Comparison of ENCODE assay signal across 31 mouse cellular contexts in the genomic region with DNA sequence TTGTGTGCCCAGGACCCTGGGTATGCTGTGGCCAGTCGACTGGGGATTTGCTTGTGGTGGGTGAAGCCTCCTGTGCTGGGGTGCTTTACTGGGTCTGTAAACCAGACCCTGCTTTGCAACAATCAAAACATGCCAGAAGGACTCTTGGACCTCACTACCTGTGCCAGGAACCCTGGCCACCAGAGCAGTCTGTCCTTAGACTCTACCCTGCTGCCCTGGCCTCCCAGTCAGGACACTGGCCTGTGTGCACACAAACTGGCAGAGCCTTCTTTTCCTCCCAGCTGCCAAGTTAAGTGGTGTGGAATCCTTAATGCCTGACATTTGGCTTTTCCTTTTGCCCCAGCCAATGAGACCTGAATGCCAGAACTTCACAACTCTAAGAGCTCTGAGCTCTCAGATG. TPM values are rescaled to one million over a fixed set of nuclear protein-coding genes. Genes with fewer than 3 reads are reported as not detected.
DNase-seq lines count a peak whose midpoint lies in the region; ATAC-seq and TF ChIP-seq lines count a peak whose summit lies in the region.
"Had no signal": no experiment of that assay in that cellular context is flagged by ENCODE, and none has a peak within 500 bp of the region (broad histone marks: within the 10 kb centered on the region; RNA-seq: fewer than 3 reads in every experiment).

No protein-coding gene starts in this region.

- H3K4me3 ChIP-seq in liver, adult 2 months (ENCODE audit: insufficient read depth, low read depth, low read length), result peak overlapping the region; percentile 71
- H3K4me3 ChIP-seq in liver, embryonic 12.5 days, result no peak overlapping the region
- peak overlapping the region; percentile 39 for H3K4me3 ChIP-seq in intestine, embryonic 16.5 days (ENCODE audit: low read length)
- H3K4me3 ChIP-seq: forebrain, embryonic 10.5 days; heart, adult 2 months; heart, embryonic 15.5 days; hindbrain, embryonic 15.5 days; left cerebral cortex, adult 2 months; limb, embryonic 15.5 days had no signal

- no peaks in the 10 kb centered on the region; the same call in 1 of the 2 replicates for H3K9me3 ChIP-seq in liver, embryonic 12.5 days (replicated peaks)
- H3K9me3 ChIP-seq in intestine, embryonic 16.5 days (ENCODE audit: control insufficient read depth, low read length), result no peaks in the 10 kb centered on the region
- H3K9me3 ChIP-seq: heart, embryonic 15.5 days; hindbrain, embryonic 15.5 days; limb, embryonic 15.5 days had no signal

- H3K4me2 ChIP-seq in liver, embryonic 12.5 days, result no peak overlapping the region
- peak overlapping the region; percentile 39 for H3K4me2 ChIP-seq in intestine, embryonic 16.5 days (ENCODE audit: low read depth, low read length)
- H3K4me2 ChIP-seq: heart, embryonic 15.5 days; hindbrain, embryonic 15.5 days; limb, embryonic 15.5 days; lung, embryonic 14.5 days had no signal

- H3K79me2 ChIP-seq in liver, adult 2 months (ENCODE audit: control insufficient read depth, insufficient read depth, low read length), result peaks cover 8% of the 10 kb centered on the region; the same call in 1 of the 2 replicates

- no peaks in the 10 kb centered on the region for H3K27me3 ChIP-seq in liver, adult 2 months (ENCODE audit: control insufficient read depth, insufficient read depth, low read length)
- H3K27me3 ChIP-seq in liver, embryonic 12.5 days (replicated peaks), result no peaks in the 10 kb centered on the region
- no peaks in the 10 kb centered on the region for H3K27me3 ChIP-seq in intestine, embryonic 16.5 days (replicated peaks; ENCODE audit: control insufficient read depth, insufficient read depth, low read length)
- H3K27me3 ChIP-seq: heart, embryonic 15.5 days; hindbrain, embryonic 15.5 days; limb, embryonic 15.5 days had no signal

- peak; percentile 96 for DNase-seq in liver, adult 2 months (ENCODE audit: extremely low read depth, low read depth, low spot score)
- peak; percentile 89 for DNase-seq in kidney, adult 9 months
- DNase-seq in kidney, postnatal 25 days, result peak; percentile 59 to 89
- DNase-seq in thymus, postnatal 0 days (ENCODE audit: low spot score), result no peak
- DNase-seq in cerebellum, postnatal 4 days (ENCODE audit: low spot score in 2 of 2), result no peak
- DNase-seq in cerebellum, postnatal 36 days, result no peak
- DNase-seq: adrenal gland, postnatal 14 days; cerebellum, adult 9-11 months; gastrocnemius, postnatal 14 days; heart, adult 2 months; heart, postnatal 4 days; left cerebral cortex, postnatal 4 days; lung, embryonic 14.5 days; lung, postnatal 36 days; midbrain, embryonic 14.5 days; spleen, adult 18-20 months; thymus, postnatal 14 days had no signal

- peaks cover 17% of the 10 kb centered on the region for H3K4me1 ChIP-seq in liver, adult 2 months (ENCODE audit: control insufficient read depth, insufficient read depth, low read length)
- no peaks in the 10 kb centered on the region for H3K4me1 ChIP-seq in liver, embryonic 12.5 days
- no peaks in the 10 kb centered on the region for H3K4me1 ChIP-seq in intestine, embryonic 16.5 days (ENCODE audit: control insufficient read depth, insufficient read depth, low read length)
- H3K4me1 ChIP-seq: forebrain, embryonic 10.5 days; heart, embryonic 15.5 days; hindbrain, embryonic 15.5 days; limb, embryonic 15.5 days had no signal

- 6% methylated on average over 1 of the region's 1 CpGs for WGBS in liver, adult 2 months
- WGBS in liver, embryonic 12.5 days (ENCODE audit: insufficient replicate concordance), result 64% methylated on average over 1 of the region's 1 CpGs
- 68% methylated on average over 1 of the region's 1 CpGs for WGBS in intestine, embryonic 16.5 days

- peak overlapping the region; percentile 97 for H3K27ac ChIP-seq in liver, adult 2 months (replicated peaks; ENCODE audit: insufficient read depth, low read depth, low read length)
- no peak overlapping the region for H3K27ac ChIP-seq in liver, embryonic 12.5 days
- peak overlapping the region; percentile 68 for H3K27ac ChIP-seq in intestine, embryonic 16.5 days (ENCODE audit: low read length)
- H3K27ac ChIP-seq: forebrain, embryonic 10.5 days; heart, adult 2 months; heart, embryonic 15.5 days; hindbrain, embryonic 15.5 days; left cerebral cortex, adult 2 months; limb, embryonic 15.5 days had no signal

- no peak for TF ChIP-seq CTCF in liver, adult 2 months (IDR thresholded peaks at IDR 0.05; ENCODE audit: low read depth, low read length)

- H3K9ac ChIP-seq in liver, adult 2 months (ENCODE audit: low read depth, low read length), result peak overlapping the region; percentile 91
- H3K9ac ChIP-seq in liver, embryonic 12.5 days, result no peak overlapping the region
- H3K9ac ChIP-seq in intestine, embryonic 16.5 days (ENCODE audit: low read depth, low read length), result no peak overlapping the region
- H3K9ac ChIP-seq: heart, embryonic 15.5 days; hindbrain, embryonic 15.5 days; limb, embryonic 15.5 days; lung, embryonic 14.5 days had no signal

- 0 out of 2 replicates have a peak, but pooled peaks have one; percentile 27 for TF ChIP-seq POLR2A in liver, adult 2 months (IDR thresholded peaks at IDR 0.05; ENCODE audit: extremely low read depth, insufficient read depth, low read length)

- no peak for ATAC-seq in liver, embryonic 12.5 days
- peak; percentile 23 for ATAC-seq in intestine, embryonic 16.5 days
- ATAC-seq: forebrain, embryonic 16.5 days had no signal

- peaks cover 36% of the 10 kb centered on the region for H3K36me3 ChIP-seq in liver, adult 2 months (ENCODE audit: control insufficient read depth, insufficient read depth, low read length)
- no peaks in the 10 kb centered on the region for H3K36me3 ChIP-seq in liver, embryonic 12.5 days
- no peaks in the 10 kb centered on the region for H3K36me3 ChIP-seq in intestine, embryonic 16.5 days (ENCODE audit: control insufficient read depth, insufficient read depth, low read length)
- H3K36me3 ChIP-seq: forebrain, embryonic 10.5 days; heart, embryonic 15.5 days; hindbrain, embryonic 15.5 days; limb, embryonic 15.5 days had no signal

RNA-seq across cellular contexts. Expression of a gene that starts 0.7 kb away (rescaled TPM):
- 272 and 380 TPM in 2 replicates for total RNA-seq in liver, adult 2 months (2014; rRNA removed)
- 148 and 160 TPM in 2 replicates for polyA plus RNA-seq in liver, adult 2 months (2012; rRNA removed)
- polyA plus RNA-seq in liver, embryonic 12.5 days (2016; fragmentation: Nextera tagmentation; extraction: Ambion mirVana), result 0.72 and 1.0 TPM in 2 replicates
- 49.5 and 55.9 TPM in 2 replicates for polyA plus RNA-seq in intestine, embryonic 16.5 days (2015; fragmentation: Nextera tagmentation; extraction: Ambion mirVana)
- not detected in 2 replicates for polyA plus RNA-seq in thymus, postnatal 0 days (2015; fragmentation: Nextera tagmentation; extraction: Ambion mirVana)
- total RNA-seq: gastrocnemius, postnatal 14 days; heart, adult 2 months; heart, postnatal 4 days; layer of hippocampus, postnatal 10 days; left cerebral cortex, adult 2 months; left cerebral cortex, postnatal 4 days; megakaryocyte-erythroid progenitor cell, adult 5-6 weeks; MEL had no signal
- polyA plus RNA-seq: embryonic facial prominence, embryonic 11.5 days; forebrain, embryonic 10.5 days; forebrain, embryonic 16.5 days; heart, adult 2 months; heart, embryonic 15.5 days; hindbrain, embryonic 15.5 days; limb, embryonic 15.5 days; midbrain, embryonic 14.5 days; neural tube, embryonic 11.5 days had no signal

RNA-seq across cellular contexts. Expression of a gene that starts 51.4 kb away (rescaled TPM):
- 0.65 TPM in 1 of 2 replicates, not detected in the other for total RNA-seq in liver, adult 2 months (2014; rRNA removed)
- 0.15 and 0.40 TPM in 2 replicates for polyA plus RNA-seq in liver, adult 2 months (2012; rRNA removed)
- polyA plus RNA-seq in liver, embryonic 12.5 days (2016; fragmentation: Nextera tagmentation; extraction: Ambion mirVana), result 0.15 and 0.17 TPM in 2 replicates
- polyA plus RNA-seq in intestine, embryonic 16.5 days (2015; fragmentation: Nextera tagmentation; extraction: Ambion mirVana), result 0.69 and 1.5 TPM in 2 replicates
- polyA plus RNA-seq in thymus, postnatal 0 days (2015; fragmentation: Nextera tagmentation; extraction: Ambion mirVana), result 0.52 and 0.73 TPM in 2 replicates
- total RNA-seq: adrenal gland, postnatal 14 days; gastrocnemius, postnatal 14 days; heart, adult 2 months; heart, postnatal 4 days; layer of hippocampus, postnatal 10 days; left cerebral cortex, adult 2 months; left cerebral cortex, postnatal 4 days; megakaryocyte-erythroid progenitor cell, adult 5-6 weeks; MEL had no signal
- polyA plus RNA-seq: embryonic facial prominence, embryonic 11.5 days; forebrain, embryonic 10.5 days; forebrain, embryonic 16.5 days; heart, adult 2 months; heart, embryonic 15.5 days; hindbrain, embryonic 15.5 days; large intestine, adult 2 months; limb, embryonic 15.5 days; lung, embryonic 14.5 days; midbrain, embryonic 14.5 days; neural tube, embryonic 11.5 days had no signal

Comparison
In these comparisons a context has a peak if more than half of its experiments do, and no peak if none do; other contexts are left out.
1. RNA of a gene that starts 0.7 kb away (polyA plus RNA-seq): 148 to 160 TPM in liver, adult 2 months and 49.5 to 55.9 TPM in intestine, embryonic 16.5 days; 0.72 to 1.0 TPM in liver, embryonic 12.5 days and not detected in thymus, postnatal 0 days; every median in the first group is over 10 times any median in the second.
2. DNase-seq: peak in liver, adult 2 months (single experiment), kidney, adult 9 months (single experiment) and kidney, postnatal 25 days (2 of 2); none in thymus, postnatal 0 days (single experiment), cerebellum, postnatal 4 days (0 of 2) and cerebellum, postnatal 36 days (0 of 2).